Mouse (Mus musculus): ENCODE results near the gene Manf. TPM values are rescaled to one million over a fixed set of nuclear protein-coding genes. Genes with fewer than 3 reads are reported as not detected.
A peak's percentile ranks its signal among the peaks of the same experiment; 100 is the strongest.

Gene Manf
- polyA plus RNA-seq, 1 experiment from 2014 or later: 218 TPM

DNA sequence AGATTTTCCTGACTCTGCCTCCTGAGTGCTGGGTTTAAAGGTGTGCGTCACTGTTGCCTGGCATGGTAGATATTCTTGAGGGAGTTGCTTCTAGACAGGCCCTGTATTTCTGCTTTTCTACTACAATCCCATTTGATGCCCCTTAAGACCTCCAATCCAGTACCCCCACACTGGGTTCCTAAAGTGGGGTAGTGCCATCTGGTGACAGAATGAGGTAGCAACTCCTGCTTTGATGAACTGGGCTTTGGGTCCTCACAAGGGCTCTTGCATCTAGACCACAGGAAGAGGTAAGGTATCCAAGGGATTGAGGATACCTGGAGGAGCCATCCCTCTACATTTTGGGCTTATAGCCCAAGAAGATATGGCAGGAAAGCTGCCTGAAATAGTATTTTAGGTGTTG, 72.6 kb downstream of the Manf start:
- 85% methylated on average over 1 of the region's 1 CpGs for WGBS
- Histone ChIP-seq H3K4me3 (no peak overlapping the region), H3K27me3 (replicated peaks) (no peaks in the 10 kb centered on the region), H3K27ac (no peak overlapping the region), H3K36me3 (no peaks in the 10 kb centered on the region), H3K9me3 (no peaks in the 10 kb centered on the region), H3K4me2 (replicated peaks) (no peak overlapping the region), H3K4me1 (no peaks in the 10 kb centered on the region; the same call in 1 of the 2 replicates), H3K9ac (no peak overlapping the region)
- no peak for ATAC-seq (ENCODE audit: low FRiP score, low read depth)

DNA sequence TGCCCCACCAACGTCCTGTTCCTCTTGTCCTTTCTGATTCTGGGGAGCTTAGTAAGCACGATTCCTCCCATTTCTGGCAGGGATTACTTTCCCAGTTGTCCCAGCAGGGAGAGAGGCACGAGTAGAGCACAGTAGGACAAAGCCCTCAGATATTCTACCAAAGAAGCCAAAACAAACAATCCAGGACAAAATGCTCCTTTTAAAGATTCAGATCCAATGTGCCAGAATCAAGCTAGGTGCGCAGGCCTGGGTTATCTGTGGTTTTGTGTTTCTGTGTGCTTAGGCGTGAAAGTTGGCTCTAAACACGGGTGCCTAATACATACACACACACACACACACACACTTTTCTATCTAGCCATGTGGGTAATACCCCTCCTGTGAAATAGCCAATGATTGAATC, 73.6 kb downstream of the Manf start:
- no peak overlapping the region for H3K27ac ChIP-seq
- no peak overlapping the region for H3K4me3 ChIP-seq
- WGBS: 80% methylated on average over 6 of the region's 6 CpGs
- H3K36me3 ChIP-seq: no peaks in the 10 kb centered on the region
- no peaks in the 10 kb centered on the region for H3K27me3 ChIP-seq (replicated peaks)
- no peak for ATAC-seq (ENCODE audit: low FRiP score, low read depth)
- H3K4me2 ChIP-seq (replicated peaks): no peak overlapping the region
- H3K4me1 ChIP-seq: no peaks in the 10 kb centered on the region; the same call in 1 of the 2 replicates
- no peaks in the 10 kb centered on the region for H3K9me3 ChIP-seq
- no peak overlapping the region for H3K9ac ChIP-seq

- H3K4me1 ChIP-seq: no peaks in the 10 kb centered on the region
- no peak overlapping the region for H3K4me2 ChIP-seq (replicated peaks)
- ATAC-seq (ENCODE audit: low FRiP score, low read depth): no peak
- no peak overlapping the region for H3K27ac ChIP-seq
- no peak overlapping the region for H3K4me3 ChIP-seq
- H3K9me3 ChIP-seq: peaks cover 15% of the 10 kb centered on the region; the same call in 1 of the 2 replicates
- no peaks in the 10 kb centered on the region for H3K27me3 ChIP-seq (replicated peaks)
- H3K36me3 ChIP-seq: no peaks in the 10 kb centered on the region
- 80% methylated on average over 4 of the region's 4 CpGs for WGBS
- no peak overlapping the region for H3K9ac ChIP-seq
Observed at GRCm38 (mm10) chr9:106806503-106806902, 85.3 kb downstream of the Manf start.

GRCm38 (mm10) chr9:106790831-106791230, 100.9 kb downstream of the Manf start:
- Histone ChIP-seq H3K9me3 (no peaks in the 10 kb centered on the region), H3K4me3 (no peak overlapping the region), H3K36me3 (no peaks in the 10 kb centered on the region), H3K4me2 (replicated peaks) (no peak overlapping the region), H3K9ac (no peak overlapping the region), H3K27ac (no peak overlapping the region), H3K4me1 (peaks cover 8% of the 10 kb centered on the region), H3K27me3 (replicated peaks) (no peaks in the 10 kb centered on the region)
- WGBS: 74% methylated on average over 6 of the region's 6 CpGs
- no peak for ATAC-seq (ENCODE audit: low FRiP score, low read depth)

- Histone ChIP-seq H3K4me1 (peaks cover 8% of the 10 kb centered on the region), H3K4me3 (peak overlapping the region; percentile 99), H3K9me3 (no peaks in the 10 kb centered on the region), H3K27ac (no peak overlapping the region), H3K9ac (peak overlapping the region; percentile 99; the same call in 1 of the 2 replicates), H3K4me2 (replicated peaks) (peak overlapping the region; percentile 82), H3K27me3 (replicated peaks) (no peaks in the 10 kb centered on the region), H3K36me3 (no peaks in the 10 kb centered on the region)
- ATAC-seq (ENCODE audit: low FRiP score, low read depth): peak; percentile 22; the same call in 1 of the 2 replicates
- WGBS: 24% methylated on average over 10 of the region's 10 CpGs
Observed at GRCm38 (mm10) chr9:106789363-106789762, 102.4 kb downstream of the Manf start.

DNA sequence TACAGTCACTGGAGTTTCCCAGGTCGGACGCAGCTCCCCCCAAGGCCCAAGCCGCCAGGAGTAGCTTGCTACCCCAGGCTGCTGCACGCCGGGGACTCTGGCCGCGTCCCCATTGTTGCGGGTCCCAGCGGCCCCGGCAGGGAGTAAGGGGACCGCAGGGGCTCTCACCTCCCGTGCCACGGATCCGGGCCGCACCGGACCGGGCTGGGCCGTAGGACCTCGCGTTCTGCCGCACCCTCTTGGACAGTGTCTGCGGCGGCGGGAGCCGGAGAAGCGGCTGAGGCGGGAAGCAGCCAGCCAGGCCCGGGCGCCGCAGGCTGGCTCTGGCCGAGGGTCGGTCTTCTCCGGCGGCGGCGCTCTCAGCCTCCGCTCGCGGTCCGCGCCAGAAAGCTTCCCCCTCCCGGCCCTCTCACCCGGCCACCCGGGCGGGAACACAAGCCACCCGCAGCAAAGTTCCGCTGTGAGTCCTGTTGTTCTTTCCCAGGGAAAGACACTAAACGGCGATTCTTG, 102.9 kb downstream of the Manf start, which contains the start of gene Rad54l2:
Gene Rad54l2 (minus strand): TSS at position 383 of the 510 bp plus-strand sequence.
- peak within 1 kb of the TSS; percentile 99 for H3K9ac ChIP-seq
- peak; percentile 88 for ATAC-seq (ENCODE audit: low FRiP score, low read depth)
- no peaks in the 10 kb centered on the region for H3K9me3 ChIP-seq
- no peaks in the 10 kb centered on the region for H3K36me3 ChIP-seq
- H3K27ac ChIP-seq: peak within 1 kb of the TSS; percentile 74; the same call in 1 of the 2 replicates
- H3K4me2 ChIP-seq (replicated peaks): peak within 1 kb of the TSS; percentile 82
- H3K4me3 ChIP-seq: peak within 1 kb of the TSS; percentile 99
- no peaks in the 10 kb centered on the region for H3K27me3 ChIP-seq (replicated peaks)
- WGBS: under 1% methylated on average over 49 of the region's 49 CpGs
- H3K4me1 ChIP-seq: peaks cover 8% of the 10 kb centered on the region

Other genes with a start within 250 kb of the Manf start
- 9.2 and 11.8 TPM in 2 replicates for gene Grm2, start 235.9 kb downstream of the Manf start, polyA plus RNA-seq (2016; fragmentation: Nextera tagmentation; extraction: Ambion mirVana)
- gene Tex264, start 206.1 kb downstream of the Manf start, polyA plus RNA-seq (2016; fragmentation: Nextera tagmentation; extraction: Ambion mirVana): 35.1 and 38.4 TPM in 2 replicates
- gene Rad54l2, start 102.8 kb downstream of the Manf start, polyA plus RNA-seq (2016; fragmentation: Nextera tagmentation; extraction: Ambion mirVana): 9.6 and 12.3 TPM in 2 replicates
- gene Dcaf1, start 70.1 kb downstream of the Manf start, polyA plus RNA-seq (2016; fragmentation: Nextera tagmentation; extraction: Ambion mirVana): 22.3 and 24.0 TPM in 2 replicates
- 39.6 and 39.7 TPM in 2 replicates for gene Rbm15b, start 4.6 kb downstream of the Manf start, polyA plus RNA-seq (2016; fragmentation: Nextera tagmentation; extraction: Ambion mirVana)

Measured in neural tube, embryonic 12.5 days (tissue).